Mouse (Mus musculus): ENCODE measurements around the gene C1rl. TPM values are rescaled to one million over a fixed set of nuclear protein-coding genes. Genes with fewer than 3 reads are reported as not detected.
"Not testable (repeated sequence)": the region's sequence is repeated elsewhere in the genome, so short reads cannot be mapped to it uniquely, and the experiment has no call there.

Gene C1rl
- polyA plus RNA-seq, 1 experiment from 2014 or later, result 0.52 TPM

DNA sequence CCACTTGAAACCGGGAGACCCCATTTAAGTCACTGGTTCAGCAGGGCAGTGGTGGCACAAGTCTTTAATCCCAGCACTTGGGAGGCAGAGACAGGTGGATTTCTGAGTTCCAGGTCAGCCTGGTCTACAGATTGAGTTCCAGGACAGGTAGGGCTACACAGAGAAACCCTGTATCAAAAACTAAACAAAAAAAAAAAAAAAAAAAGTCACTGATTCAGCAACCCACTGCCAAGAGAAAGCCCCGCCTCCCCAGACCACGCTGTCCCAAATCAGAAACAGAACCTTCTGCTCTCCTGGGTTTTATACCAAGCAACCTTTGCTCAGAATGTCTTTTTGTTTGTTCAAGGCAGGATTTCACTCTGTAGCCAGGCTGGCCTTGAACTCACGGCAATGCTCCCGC lies 16.3 kb downstream of the C1rl start:
- H3K27me3 ChIP-seq (replicated peaks); H3K4me3 ChIP-seq; H3K27ac ChIP-seq (replicated peaks); H3K36me3 ChIP-seq; H3K9ac ChIP-seq; ATAC-seq (ENCODE audit: extremely low read depth, insufficient number of reproducible peaks, low FRiP score, low TSS enrichment); H3K4me1 ChIP-seq; H3K9me3 ChIP-seq; H3K4me2 ChIP-seq: not testable (repeated sequence)
- 75% methylated on average over 5 of the region's 5 CpGs for WGBS

DNA sequence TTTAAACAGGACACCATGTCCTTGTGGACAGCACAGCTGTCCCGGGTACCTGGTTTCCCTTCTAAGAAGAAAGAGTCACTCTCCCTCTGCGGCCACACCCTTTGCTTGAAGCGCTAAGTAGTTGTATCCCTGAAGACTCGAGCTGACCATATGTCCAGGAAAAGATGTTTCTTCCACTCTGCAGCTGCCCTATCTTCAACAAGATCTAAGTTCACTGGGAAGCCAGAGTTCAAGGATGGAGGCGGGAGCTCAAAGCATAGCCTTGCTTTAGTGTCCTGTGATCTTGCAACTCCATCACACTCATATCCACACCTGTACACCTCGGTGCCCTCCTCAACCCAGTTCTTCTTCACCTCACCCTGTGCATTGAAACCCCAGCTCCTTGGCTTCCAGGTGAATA lies 19.0 kb downstream of the C1rl start:
- no peaks in the 10 kb centered on the region for H3K27me3 ChIP-seq (replicated peaks)
- no peaks in the 10 kb centered on the region for H3K36me3 ChIP-seq
- H3K4me2 ChIP-seq, result no peak overlapping the region
- H3K9ac ChIP-seq, result no peak overlapping the region
- no peaks in the 10 kb centered on the region for H3K9me3 ChIP-seq
- H3K4me3 ChIP-seq, result no peak overlapping the region
- H3K27ac ChIP-seq (replicated peaks), result no peak overlapping the region
- WGBS, result 56% methylated on average over 6 of the region's 6 CpGs
- no peak for ATAC-seq (ENCODE audit: extremely low read depth, insufficient number of reproducible peaks, low FRiP score, low TSS enrichment)
- no peaks in the 10 kb centered on the region for H3K4me1 ChIP-seq

DNA sequence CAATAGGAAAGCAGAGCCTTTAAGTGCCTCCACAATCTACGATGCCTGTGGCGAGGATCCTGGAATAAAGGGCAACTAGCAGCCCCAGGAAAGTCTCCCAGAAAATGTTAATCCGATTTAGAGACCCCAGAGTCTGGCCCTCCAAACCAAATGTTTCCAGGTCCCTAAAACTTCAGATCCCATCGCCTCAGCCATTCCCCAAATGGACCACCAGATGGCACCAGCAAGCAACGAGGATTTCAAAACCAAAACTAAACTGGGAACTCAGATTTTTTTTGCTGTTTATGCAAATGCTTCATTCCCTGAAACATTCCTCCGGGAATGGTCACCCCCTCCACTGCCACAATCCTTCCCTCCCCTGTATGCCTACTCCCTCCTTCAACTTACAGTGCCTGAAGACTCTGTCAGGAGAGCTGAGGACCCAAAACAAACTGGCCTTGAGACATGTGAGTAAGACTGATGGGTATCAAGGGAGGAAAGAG lies 19.5 kb downstream of the C1rl start, which contains the start of gene C1ra:
C1ra (plus strand) TSS at position 51 of the 482 bp plus-strand sequence.
- H3K9me3 ChIP-seq, result no peaks in the 10 kb centered on the region
- no peaks in the 10 kb centered on the region for H3K36me3 ChIP-seq
- H3K27ac ChIP-seq (replicated peaks), result no peak within 1 kb of the TSS
- H3K4me2 ChIP-seq, result peak within 1 kb of the TSS; percentile 70
- H3K27me3 ChIP-seq (replicated peaks), result no peaks in the 10 kb centered on the region
- no peak for ATAC-seq (ENCODE audit: extremely low read depth, insufficient number of reproducible peaks, low FRiP score, low TSS enrichment)
- H3K9ac ChIP-seq, result peak within 1 kb of the TSS; percentile 69; the same call in 1 of the 2 replicates
- no peaks in the 10 kb centered on the region for H3K4me1 ChIP-seq
- 2% methylated on average over 6 of the region's 6 CpGs for WGBS
- H3K4me3 ChIP-seq, result peak within 1 kb of the TSS; percentile 40

DNA sequence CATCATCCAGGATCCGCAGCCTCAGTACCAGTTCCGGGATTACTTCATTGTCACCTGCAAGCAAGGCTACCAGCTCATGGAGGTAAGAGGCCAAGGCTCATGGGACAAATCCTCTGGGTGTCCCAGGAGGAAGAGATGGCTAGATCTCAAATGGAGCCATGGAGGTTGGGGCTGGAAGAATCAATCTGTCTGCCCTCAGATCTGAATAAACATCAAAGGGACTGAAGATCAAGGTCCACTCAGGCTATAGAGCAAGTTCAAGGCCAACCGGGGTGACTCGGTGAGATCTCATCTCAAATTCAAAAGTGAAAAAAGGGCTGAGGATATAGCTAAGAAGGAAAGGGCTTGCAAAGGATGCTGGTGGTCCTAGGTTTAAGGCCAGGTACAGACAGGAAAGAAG lies 24.8 kb downstream of the C1rl start:
- H3K36me3 ChIP-seq; H3K4me2 ChIP-seq; H3K9ac ChIP-seq; ATAC-seq (ENCODE audit: extremely low read depth, insufficient number of reproducible peaks, low FRiP score, low TSS enrichment); H3K4me1 ChIP-seq; H3K4me3 ChIP-seq; H3K9me3 ChIP-seq; H3K27ac ChIP-seq (replicated peaks); H3K27me3 ChIP-seq (replicated peaks): not testable (repeated sequence)
- WGBS, result 84% methylated on average over 4 of the region's 4 CpGs

DNA sequence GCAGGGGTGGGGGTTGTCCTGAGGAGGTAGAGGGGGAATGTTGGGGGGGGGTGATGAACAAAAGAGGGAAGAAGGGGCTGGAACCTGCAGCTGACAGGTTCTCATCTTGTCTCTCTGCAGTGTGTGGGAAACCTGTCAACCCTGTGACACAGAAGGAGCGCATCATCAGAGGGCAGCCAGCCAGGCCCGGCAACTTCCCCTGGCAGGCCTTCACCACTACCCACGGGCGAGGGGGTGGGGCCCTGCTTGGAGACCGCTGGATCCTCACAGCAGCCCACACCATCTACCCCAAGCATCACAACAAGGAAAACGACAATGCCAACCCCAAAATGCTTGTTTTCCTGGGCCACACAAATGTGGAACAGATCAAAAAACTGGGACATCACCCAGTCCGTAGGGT lies 29.2 kb downstream of the C1rl start:
- not testable (repeated sequence) for ATAC-seq (ENCODE audit: extremely low read depth, insufficient number of reproducible peaks, low FRiP score, low TSS enrichment); H3K9me3 ChIP-seq; H3K27ac ChIP-seq (replicated peaks); H3K27me3 ChIP-seq (replicated peaks); H3K4me2 ChIP-seq; H3K9ac ChIP-seq; H3K36me3 ChIP-seq; H3K4me3 ChIP-seq; H3K4me1 ChIP-seq
- 55% methylated on average over 7 of the region's 7 CpGs for WGBS

DNA sequence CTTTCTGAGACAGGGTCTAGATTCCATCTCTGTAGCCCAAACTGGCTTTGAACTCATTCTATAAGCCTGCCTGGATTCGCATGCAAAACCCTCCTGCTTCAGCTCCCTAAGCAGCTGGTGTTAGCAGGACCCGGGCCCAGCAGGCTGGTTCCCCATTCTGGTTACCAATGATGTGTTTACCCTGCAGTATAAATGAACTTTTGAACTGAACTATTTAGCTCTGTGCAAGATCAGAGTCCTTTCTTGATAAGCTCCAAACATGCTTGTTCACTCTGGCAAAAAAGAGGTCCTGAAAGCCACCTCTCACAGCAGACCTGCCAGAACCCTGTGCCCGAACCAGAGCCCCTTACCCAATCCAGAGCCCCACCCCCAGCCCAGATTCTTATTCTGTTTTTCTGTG lies 35.0 kb downstream of the C1rl start:
- H3K4me2 ChIP-seq, result no peak overlapping the region
- no peak overlapping the region for H3K9ac ChIP-seq
- WGBS, result 50% methylated on average over 3 of the region's 3 CpGs
- no peaks in the 10 kb centered on the region for H3K36me3 ChIP-seq
- no peaks in the 10 kb centered on the region for H3K4me1 ChIP-seq
- H3K9me3 ChIP-seq, result no peaks in the 10 kb centered on the region
- H3K4me3 ChIP-seq, result no peak overlapping the region
- no peak overlapping the region for H3K27ac ChIP-seq (replicated peaks)
- no peaks in the 10 kb centered on the region for H3K27me3 ChIP-seq (replicated peaks)
- no peak for ATAC-seq (ENCODE audit: extremely low read depth, insufficient number of reproducible peaks, low FRiP score, low TSS enrichment)

DNA sequence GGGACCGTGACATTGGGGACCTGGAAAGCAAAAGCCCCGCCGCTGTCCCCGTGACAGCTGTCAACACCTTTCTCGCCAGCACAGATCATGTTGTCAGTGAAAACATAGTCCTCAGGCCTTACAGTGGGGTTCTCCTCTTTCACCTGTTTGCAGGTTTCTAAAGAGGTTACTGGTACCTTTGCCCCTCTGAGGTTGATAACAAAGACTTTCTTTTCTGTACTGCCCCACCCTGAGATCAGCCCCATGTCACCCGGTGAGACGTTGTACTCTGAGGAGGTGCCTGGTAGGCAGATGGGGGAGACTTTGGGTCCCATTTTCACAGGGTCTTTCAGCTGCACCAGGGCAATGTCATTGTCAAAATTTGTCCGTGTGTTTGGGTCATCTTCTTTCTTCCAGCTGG lies 38.2 kb downstream of the C1rl start:
- Histone ChIP-seq H3K27ac (replicated peaks) (no peak overlapping the region), H3K36me3 (no peaks in the 10 kb centered on the region), H3K4me1 (no peaks in the 10 kb centered on the region), H3K4me3 (no peak overlapping the region), H3K4me2 (no peak overlapping the region), H3K9me3 (no peaks in the 10 kb centered on the region), H3K27me3 (replicated peaks) (no peaks in the 10 kb centered on the region), H3K9ac (no peak overlapping the region)
- 64% methylated on average over 8 of the region's 8 CpGs for WGBS
- ATAC-seq (ENCODE audit: extremely low read depth, insufficient number of reproducible peaks, low FRiP score, low TSS enrichment), result no peak

DNA sequence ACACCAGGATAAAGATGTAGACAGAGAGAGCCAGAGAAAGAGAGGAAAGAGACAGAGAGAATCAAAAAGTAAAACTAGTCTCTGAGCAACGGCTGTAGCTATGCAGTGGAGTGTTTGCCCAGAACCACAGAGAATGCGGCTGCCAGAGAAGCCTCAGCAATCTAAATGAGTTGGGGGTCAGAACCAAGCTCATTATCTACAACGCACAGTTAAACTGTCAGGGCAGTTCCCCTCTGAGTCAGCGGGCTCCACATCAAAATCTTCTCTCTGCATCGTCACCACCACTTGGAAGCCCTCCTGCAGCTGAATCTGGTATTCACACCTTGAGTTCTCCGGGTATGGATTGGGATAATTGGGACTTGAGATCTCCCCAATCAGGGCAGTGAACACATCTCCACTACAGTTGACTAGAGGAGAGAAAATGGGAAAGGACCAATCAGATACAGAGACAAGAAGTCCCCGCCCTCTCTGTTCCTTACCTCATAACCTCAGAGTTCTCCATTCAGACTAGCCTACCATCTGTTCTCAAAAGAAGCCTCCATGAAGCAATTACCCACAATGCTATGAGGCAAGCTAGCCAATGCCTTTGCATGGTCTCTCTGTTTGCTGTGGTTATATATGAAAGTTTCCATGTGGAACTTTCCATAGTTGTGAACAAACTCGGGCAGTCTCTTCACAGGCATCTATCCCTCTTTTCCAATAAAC lies 43.4 kb downstream of the C1rl start:
- H3K9me3 ChIP-seq, H3K4me3 ChIP-seq: not testable (repeated sequence)

DNA sequence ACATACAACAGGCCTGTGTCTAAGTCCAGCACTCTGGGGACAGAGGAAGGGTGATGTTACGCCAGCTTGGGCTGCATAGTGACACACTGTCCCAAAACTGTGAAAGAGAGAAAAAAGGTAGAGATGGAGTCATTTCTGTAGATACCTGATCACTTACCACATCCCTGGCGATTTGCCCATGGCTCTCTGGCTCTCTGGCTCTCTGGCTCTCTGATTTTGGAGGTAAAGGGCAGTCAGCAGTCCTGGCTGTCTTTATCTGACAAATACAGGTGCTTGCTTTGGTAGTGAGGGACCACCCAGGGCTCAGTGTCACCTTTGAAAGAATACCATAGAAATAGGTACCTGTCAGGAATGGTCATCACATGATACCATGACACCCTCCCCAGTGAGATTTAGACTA lies 48.3 kb downstream of the C1rl start:
- not testable (repeated sequence) for H3K4me3 ChIP-seq; H3K9me3 ChIP-seq; ATAC-seq (ENCODE audit: extremely low read depth, insufficient number of reproducible peaks, low FRiP score, low TSS enrichment); H3K9ac ChIP-seq; H3K36me3 ChIP-seq; H3K27me3 ChIP-seq (replicated peaks); H3K27ac ChIP-seq (replicated peaks); H3K4me2 ChIP-seq; H3K4me1 ChIP-seq
- 55% methylated on average over 2 of the region's 2 CpGs for WGBS

More for the DNA sequence above, 43.4 kb downstream of the C1rl start:
- ATAC-seq (ENCODE audit: extremely low read depth, insufficient number of reproducible peaks, low FRiP score, low TSS enrichment); H3K9ac ChIP-seq; H3K27ac ChIP-seq (replicated peaks); H3K27me3 ChIP-seq (replicated peaks); H3K4me1 ChIP-seq; H3K4me2 ChIP-seq; H3K36me3 ChIP-seq: not testable (repeated sequence)
- WGBS, result 61% methylated on average over 8 of the region's 8 CpGs

DNA sequence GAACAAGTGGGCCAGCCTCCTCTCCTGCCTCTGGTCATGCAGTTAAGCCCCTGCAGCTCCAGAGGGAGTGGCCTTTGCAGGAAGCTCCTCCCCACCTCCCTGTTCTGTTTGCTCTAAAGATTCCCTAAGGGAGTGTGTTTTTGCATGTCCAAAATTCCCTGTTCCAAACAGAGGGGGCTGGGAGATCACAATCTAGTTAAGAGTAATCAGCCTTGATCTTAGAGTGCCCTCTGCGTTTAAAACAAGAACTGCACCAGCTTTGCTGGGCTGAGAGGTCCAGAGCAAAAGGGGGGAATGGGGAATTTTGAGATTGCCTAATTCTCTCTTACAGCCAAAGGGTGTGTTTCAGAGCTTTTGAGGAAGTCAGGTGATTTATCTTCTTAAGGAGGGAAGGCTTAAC lies 49.4 kb downstream of the C1rl start, which contains the start of gene C1s1:
C1s1 (minus strand) TSS at position 76 of the 400 bp plus-strand sequence.
- H3K4me3 ChIP-seq; H3K4me1 ChIP-seq; H3K4me2 ChIP-seq; H3K36me3 ChIP-seq; H3K27me3 ChIP-seq (replicated peaks); H3K27ac ChIP-seq (replicated peaks); H3K9ac ChIP-seq; ATAC-seq (ENCODE audit: extremely low read depth, insufficient number of reproducible peaks, low FRiP score, low TSS enrichment); H3K9me3 ChIP-seq: not testable (repeated sequence)
- 0% methylated on average over 1 of the region's 1 CpGs for WGBS

DNA sequence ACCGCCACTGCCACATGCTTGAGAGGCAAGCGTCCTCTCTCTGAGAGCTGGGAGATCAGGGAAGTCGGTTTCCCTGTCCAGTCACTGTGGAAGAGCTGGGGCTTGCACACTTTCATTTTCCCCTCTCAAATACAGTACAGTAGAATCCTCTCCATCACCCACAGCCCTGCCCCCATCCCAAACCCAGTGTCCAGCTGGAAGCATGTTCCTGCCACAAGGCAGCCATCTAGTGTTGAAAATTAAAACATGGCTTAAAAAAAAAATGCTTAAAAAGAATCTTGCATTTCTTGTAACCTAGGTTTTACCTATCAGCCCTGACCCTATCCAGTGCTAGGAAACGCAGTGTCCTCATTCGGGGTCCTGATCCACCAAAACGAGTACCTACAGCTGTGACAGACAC lies 51.6 kb downstream of the C1rl start:
- Histone ChIP-seq H3K36me3 (no peaks in the 10 kb centered on the region), H3K4me1 (no peaks in the 10 kb centered on the region), H3K4me2 (no peak overlapping the region), H3K27me3 (replicated peaks) (no peaks in the 10 kb centered on the region), H3K9me3 (no peaks in the 10 kb centered on the region), H3K27ac (replicated peaks) (no peak overlapping the region), H3K4me3 (no peak overlapping the region), H3K9ac (no peak overlapping the region)
- ATAC-seq (ENCODE audit: extremely low read depth, insufficient number of reproducible peaks, low FRiP score, low TSS enrichment), result no peak
- 76% methylated on average over 6 of the region's 6 CpGs for WGBS

DNA sequence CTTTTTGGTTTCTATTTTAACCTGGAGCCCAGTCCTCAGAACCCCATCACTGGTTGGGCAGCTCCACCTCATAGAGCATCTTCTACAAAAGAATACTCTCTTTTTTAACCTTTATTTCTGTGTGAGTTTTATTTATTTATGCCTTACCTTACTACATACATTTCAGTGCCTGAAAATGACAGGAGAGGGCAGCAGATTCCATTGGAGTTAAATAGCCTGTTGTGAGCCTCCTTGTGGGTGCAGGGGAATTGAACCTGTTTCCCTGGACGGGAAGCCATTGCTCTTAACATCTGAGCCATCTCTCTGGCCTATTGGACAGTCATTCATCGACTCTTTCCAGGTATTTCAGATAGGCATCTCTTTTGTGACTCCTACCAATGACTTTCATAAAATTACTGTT lies 52.5 kb downstream of the C1rl start:
- Histone ChIP-seq H3K27ac (replicated peaks) (no peak overlapping the region), H3K36me3 (no peaks in the 10 kb centered on the region), H3K27me3 (replicated peaks) (no peaks in the 10 kb centered on the region), H3K4me3 (no peak overlapping the region), H3K9ac (no peak overlapping the region), H3K4me2 (no peak overlapping the region), H3K9me3 (0 out of 2 replicates have a peak, but pooled peaks cover 2% of the 10 kb centered on the region), H3K4me1 (no peaks in the 10 kb centered on the region)
- ATAC-seq (ENCODE audit: extremely low read depth, insufficient number of reproducible peaks, low FRiP score, low TSS enrichment), result no peak
- 72% methylated on average over 2 of the region's 2 CpGs for WGBS
